Mouse (Mus musculus) intestine, embryonic 14.5 days (tissue): Measurements from ENCODE around the gene Eya3. TPM values are rescaled to one million over a fixed set of nuclear protein-coding genes. Genes with fewer than 3 reads are reported as not detected.
A peak's percentile ranks its signal among the peaks of the same experiment; 100 is the strongest.

Source experiments
- ATAC-seq: fragments of 200-750 bp; cut with Nextera tagmentation; replicated peaks from 2 replicates; pipeline ENCODE4 v1.8.0; 2017; ENCODE audit warnings: low read depth, moderate number of reproducible peaks, moderate TSS enrichment, moderate library complexity; ENCODE audit not compliant: low FRiP score, low TSS enrichment
- DNase-seq: peaks from one replicate; pipeline ENCODE4 v3.0.0-alpha.2; 2018; ENCODE audit warnings: low spot score
- H3K27ac ChIP-seq: fragments of 300-500 bp; sonication (generic); 2 replicates; pipeline ENCODE4 v1.5.1; 2014; ENCODE audit warnings: low read depth, mild to moderate bottlenecking, control low read depth
- H3K27me3 ChIP-seq: fragments of 300-500 bp; sonication (generic); replicated peaks from 2 replicates; pipeline ENCODE4 v1.6.1; 2014; ENCODE audit warnings: low read length, control low read depth; ENCODE audit not compliant: control insufficient read depth, insufficient read depth
- H3K36me3 ChIP-seq: fragments of 300-500 bp; sonication (generic); 2 replicates; pipeline ENCODE4 v1.6.1; 2014; ENCODE audit warnings: low read length, control low read depth; ENCODE audit not compliant: control insufficient read depth, insufficient read depth
- H3K4me1 ChIP-seq: fragments of 300-500 bp; sonication (generic); replicated peaks from 2 replicates; pipeline ENCODE4 v1.6.1; 2014; ENCODE audit warnings: low read length, control low read depth, mixed read lengths; ENCODE audit not compliant: control insufficient read depth, insufficient read depth
- H3K4me2 ChIP-seq: fragments of 300-500 bp; sonication (generic); 2 replicates; pipeline ENCODE4 v1.6.1; 2014; ENCODE audit warnings: low read length
- H3K4me3 ChIP-seq: fragments of 300-500 bp; sonication (generic); 2 replicates; pipeline ENCODE4 v1.5.1; 2014; ENCODE audit warnings: low read depth, low read length, control low read depth, mixed read lengths
- H3K9ac ChIP-seq: fragments of 300-500 bp; sonication (generic); 2 replicates; pipeline ENCODE4 v1.6.1; 2014; ENCODE audit warnings: mild to moderate bottlenecking, low read length
- H3K9me3 ChIP-seq: fragments of 300-500 bp; sonication (generic); 2 replicates; pipeline ENCODE4 v1.6.1; 2016; ENCODE audit warnings: low read length, control low read depth; ENCODE audit not compliant: control insufficient read depth
- WGBS: fragments of 180-500 bp; shearing (Covaris S2); extraction: QIAGEN DNeasy Blood & Tissue Kit; methylation state at CpG from one replicate; pipeline ENCODE4 v1.1.7; 2014; 5-methylcytosine and 5-hydroxymethylcytosine counted together
- polyA plus RNA-seq: library from polyadenylated mRNA; unstranded; fragments of >200 nt; fragmentation: Nextera tagmentation; extraction: Ambion mirVana; gene quantifications from 2 replicates; pipeline ENCODE4 v1.2.1, GENCODE M21; 2014

The Eya3 gene
- polyA plus RNA-seq, 1 experiment from 2014 or later = 28.1 TPM

GRCm38 (mm10) chr4:132624034-132624657 is 14.6 kb upstream of the Eya3 start:
- no peak overlapping the region for H3K27ac ChIP-seq
- no peak overlapping the region for H3K4me2 ChIP-seq
- no peak overlapping the region for H3K4me3 ChIP-seq
- H3K36me3 ChIP-seq = no peaks in the 10 kb centered on the region
- H3K27me3 ChIP-seq = no peaks in the 10 kb centered on the region
- no peak overlapping the region for H3K9ac ChIP-seq
- WGBS = 76% methylated on average over 5 of the region's 5 CpGs
- no peaks in the 10 kb centered on the region for H3K9me3 ChIP-seq
- DNase-seq (no peak), ATAC-seq (no peak)
- no peaks in the 10 kb centered on the region for H3K4me1 ChIP-seq

- H3K4me1 ChIP-seq = no peaks in the 10 kb centered on the region
- no peaks in the 10 kb centered on the region for H3K36me3 ChIP-seq
- H3K4me2 ChIP-seq = no peak overlapping the region
- no peak overlapping the region for H3K27ac ChIP-seq
- DNase-seq = peak; percentile 60
- WGBS = 13% methylated on average over 2 of the region's 2 CpGs
- H3K4me3 ChIP-seq = no peak overlapping the region
- no peaks in the 10 kb centered on the region for H3K27me3 ChIP-seq
- no peak overlapping the region for H3K9ac ChIP-seq
- H3K9me3 ChIP-seq = no peaks in the 10 kb centered on the region
- no peak for ATAC-seq
Measured at GRCm38 (mm10) chr4:132628830-132629229, 10.0 kb upstream of the Eya3 start.

- no peaks in the 10 kb centered on the region for H3K36me3 ChIP-seq
- ATAC-seq (no peak), DNase-seq (no peak)
- H3K9ac ChIP-seq = no peak overlapping the region
- H3K4me3 ChIP-seq = no peak overlapping the region
- WGBS = 94% methylated on average over 2 of the region's 2 CpGs
- H3K9me3 ChIP-seq = no peaks in the 10 kb centered on the region
- no peaks in the 10 kb centered on the region for H3K4me1 ChIP-seq
- H3K4me2 ChIP-seq = no peak overlapping the region
- H3K27ac ChIP-seq = no peak overlapping the region
- H3K27me3 ChIP-seq = no peaks in the 10 kb centered on the region
Measured at GRCm38 (mm10) chr4:132635971-132636370, 2.8 kb upstream of the Eya3 start.

- 47% methylated on average over 4 of the region's 4 CpGs for WGBS
Measured at GRCm38 (mm10) chr4:132636554-132636953, 2.2 kb upstream of the Eya3 start.

GRCm38 (mm10) chr4:132639191-132639713 is 465 bp downstream of the Eya3 start:
- H3K27me3 ChIP-seq = no peaks in the 10 kb centered on the region
- peak overlapping the region; percentile 89 for H3K9ac ChIP-seq
- ATAC-seq = peak; percentile 50; the same call in 1 of the 2 replicates
- peak overlapping the region; percentile 79 for H3K4me2 ChIP-seq
- H3K4me3 ChIP-seq = peak overlapping the region; percentile 96
- DNase-seq = no peak
- H3K9me3 ChIP-seq = no peaks in the 10 kb centered on the region
- WGBS = under 1% methylated on average over 34 of the region's 35 CpGs
- no peaks in the 10 kb centered on the region for H3K4me1 ChIP-seq
- H3K36me3 ChIP-seq = peaks cover 7% of the 10 kb centered on the region; the same call in 1 of the 2 replicates
- peak overlapping the region; percentile 77 for H3K27ac ChIP-seq

More at GRCm38 (mm10) chr4:132636554-132636953, 2.2 kb upstream of the Eya3 start:
- Histone ChIP-seq H3K4me3 (no peak overlapping the region), H3K4me1 (no peaks in the 10 kb centered on the region), H3K27me3 (no peaks in the 10 kb centered on the region), H3K27ac (no peak overlapping the region), H3K9ac (no peak overlapping the region), H3K9me3 (no peaks in the 10 kb centered on the region), H3K36me3 (peaks cover 1% of the 10 kb centered on the region; the same call in 1 of the 2 replicates), H3K4me2 (no peak overlapping the region)
- DNase-seq (no peak), ATAC-seq (no peak)

GRCm38 (mm10) chr4:132647439-132647838 is 8.7 kb downstream of the Eya3 start:
- Histone ChIP-seq H3K27ac (no peak overlapping the region), H3K9ac (no peak overlapping the region), H3K27me3 (no peaks in the 10 kb centered on the region), H3K9me3 (no peaks in the 10 kb centered on the region), H3K4me1 (no peaks in the 10 kb centered on the region), H3K4me2 (no peak overlapping the region), H3K36me3 (0 out of 2 replicates have a peak, but pooled peaks cover 2% of the 10 kb centered on the region), H3K4me3 (no peak overlapping the region)
- ATAC-seq (no peak), DNase-seq (no peak)
- 76% methylated on average over 7 of the region's 7 CpGs for WGBS

- 51% methylated on average over 6 of the region's 6 CpGs for WGBS
- DNase-seq (no peak), ATAC-seq (no peak)
- H3K36me3 ChIP-seq = no peaks in the 10 kb centered on the region
- H3K27ac ChIP-seq = no peak overlapping the region
- no peak overlapping the region for H3K4me2 ChIP-seq
- no peak overlapping the region for H3K4me3 ChIP-seq
- H3K4me1 ChIP-seq = no peaks in the 10 kb centered on the region; the same call in 1 of the 2 replicates
- no peak overlapping the region for H3K9ac ChIP-seq
- H3K9me3 ChIP-seq = no peaks in the 10 kb centered on the region
- no peaks in the 10 kb centered on the region for H3K27me3 ChIP-seq
Measured at GRCm38 (mm10) chr4:132649271-132649999, 10.6 kb downstream of the Eya3 start.

GRCm38 (mm10) chr4:132652842-132653241 is 14.1 kb downstream of the Eya3 start:
- 31% methylated on average over 4 of the region's 4 CpGs for WGBS
- DNase-seq = no peak

More at GRCm38 (mm10) chr4:132652842-132653241, 14.1 kb downstream of the Eya3 start:
- H3K36me3 ChIP-seq = peaks cover 8% of the 10 kb centered on the region
- no peak for ATAC-seq
- H3K4me2 ChIP-seq = no peak overlapping the region
- no peak overlapping the region for H3K9ac ChIP-seq
- no peaks in the 10 kb centered on the region for H3K9me3 ChIP-seq
- H3K27ac ChIP-seq = no peak overlapping the region
- H3K4me3 ChIP-seq = no peak overlapping the region
- H3K27me3 ChIP-seq = no peaks in the 10 kb centered on the region
- H3K4me1 ChIP-seq = no peaks in the 10 kb centered on the region; the same call in 1 of the 2 replicates
